Mouse (Mus musculus): ENCODE measurements around the gene Sirt7.
"Not testable (repeated sequence)": the region's sequence is repeated elsewhere in the genome, so short reads cannot be mapped to it uniquely, and the experiment has no call there.

Gene Sirt7

GRCm38 (mm10) chr11:120616617-120617294 lies 8.3 kb downstream of the Sirt7 start:
- DNase-seq: no peak

- no peak for DNase-seq
These were observed 9.3 kb downstream of the Sirt7 start for GRCm38 (mm10) chr11:120615606-120616203.

- no peak for DNase-seq
These were observed 9.9 kb downstream of the Sirt7 start for GRCm38 (mm10) chr11:120615167-120615566.

GRCm38 (mm10) chr11:120613976-120614375 lies 11.1 kb downstream of the Sirt7 start:
- no peak for DNase-seq

- no peak for DNase-seq
These were observed 11.5 kb downstream of the Sirt7 start for GRCm38 (mm10) chr11:120613481-120613972.

- DNase-seq: peak; percentile 83 to 85
These were observed 12.3 kb downstream of the Sirt7 start for GRCm38 (mm10) chr11:120612763-120613162.

GRCm38 (mm10) chr11:120610477-120611046 lies 14.5 kb downstream of the Sirt7 start:
- DNase-seq: no peak

GRCm38 (mm10) chr11:120609250-120609649 lies 15.8 kb downstream of the Sirt7 start:
- no peak for DNase-seq

GRCm38 (mm10) chr11:120608241-120609034 lies 16.6 kb downstream of the Sirt7 start, which contains the start of gene Npb:
Gene Npb, plus strand, starts transcription at chr11:120608477.
- no peak for DNase-seq

GRCm38 (mm10) chr11:120606764-120607163 lies 18.3 kb downstream of the Sirt7 start:
- no peak for DNase-seq

GRCm38 (mm10) chr11:120605667-120606066 lies 19.4 kb downstream of the Sirt7 start:
- no peak for DNase-seq

- DNase-seq: no peak
These were observed 21.5 kb downstream of the Sirt7 start for GRCm38 (mm10) chr11:120603545-120603944.

GRCm38 (mm10) chr11:120600716-120601115 lies 24.3 kb downstream of the Sirt7 start:
- DNase-seq: no peak

GRCm38 (mm10) chr11:120598990-120599549 lies 26.0 kb downstream of the Sirt7 start:
- no peak for DNase-seq

- DNase-seq: peak; percentile 95 to 98
These were observed 26.6 kb downstream of the Sirt7 start, which contains the start of the genes Alyref and Anapc11 for GRCm38 (mm10) chr11:120598283-120598989. Gene Alyref, minus strand, starts transcription at chr11:120598365. Gene Anapc11, plus strand, starts transcription at chr11:120598421.

GRCm38 (mm10) chr11:120597240-120598235 lies 27.5 kb downstream of the Sirt7 start:
- DNase-seq: no peak

GRCm38 (mm10) chr11:120588531-120588930 lies 36.5 kb downstream of the Sirt7 start:
- DNase-seq: no peak

- DNase-seq: no peak
These were observed 41.1 kb downstream of the Sirt7 start for GRCm38 (mm10) chr11:120583937-120584336.

- DNase-seq: not testable (repeated sequence)
These were observed 42.1 kb downstream of the Sirt7 start for GRCm38 (mm10) chr11:120582982-120583293.

GRCm38 (mm10) chr11:120582268-120582981 lies 42.6 kb downstream of the Sirt7 start:
- DNase-seq: peak in 1 of 2 experiments; percentile 62

Data from lung, postnatal 4 days (tissue).